9 mouse cellular contexts compared by ENCODE assay signal in genomic region chr2:3727225-3727930, GRCm38 (mm10).
DNase-seq lines count a peak whose midpoint lies in the region; ATAC-seq lines count a peak whose summit lies in the region.
"Had no signal": no experiment of that assay in that cellular context is flagged by ENCODE, and none has a peak within 500 bp of the region (broad histone marks: within the 10 kb centered on the region; RNA-seq: fewer than 3 reads in every experiment).

No protein-coding gene starts in this region.

- H3K36me3 ChIP-seq in heart, embryonic 16.5 days (ENCODE audit: control insufficient read depth, insufficient read depth) = no peaks in the 10 kb centered on the region
- H3K36me3 ChIP-seq in liver, embryonic 16.5 days (ENCODE audit: control insufficient read depth, insufficient read depth) = no peaks in the 10 kb centered on the region

- intact Hi-C loops in heart, postnatal 14 days (cut with DNase I) = no loop called here

- no peak for ATAC-seq in heart, embryonic 16.5 days (replicated peaks; ENCODE audit: extremely low read depth, insufficient read depth, low FRiP score)
- peak; percentile 29 for ATAC-seq in activated CD4-positive, CD25-positive, alpha-beta regulatory T cell, adult 4 months
- 0 out of 2 replicates have a peak, but pooled peaks have one; percentile 33 for ATAC-seq in liver, embryonic 16.5 days (ENCODE audit: low read depth)

- DNase-seq in heart, postnatal 14 days = no peak
- peak; percentile 88 for DNase-seq in 416B (ENCODE audit: low read depth)
- DNase-seq in urinary bladder, postnatal 14 days (ENCODE audit: low spot score) = no peak
- no peak for DNase-seq in ovary, postnatal 10 days (ENCODE audit: low spot score)
- DNase-seq in heart, adult 18-20 months = no peak
- DNase-seq: right cerebral cortex, postnatal 14 days had no signal

- H3K4me1 ChIP-seq in heart, embryonic 16.5 days (ENCODE audit: control insufficient read depth, insufficient read depth, low read length) = peaks cover 44% of the 10 kb centered on the region
- H3K4me1 ChIP-seq in liver, embryonic 16.5 days (ENCODE audit: control insufficient read depth, low read depth, low read length) = peaks cover 17% of the 10 kb centered on the region

- no peaks in the 10 kb centered on the region for H3K27me3 ChIP-seq in heart, embryonic 16.5 days (ENCODE audit: control insufficient read depth, insufficient read depth, low read length)
- no peaks in the 10 kb centered on the region for H3K27me3 ChIP-seq in liver, embryonic 16.5 days (ENCODE audit: control insufficient read depth, insufficient read depth, low read depth, low read length)

- no peak overlapping the region for H3K9ac ChIP-seq in heart, embryonic 16.5 days (ENCODE audit: low read length)
- no peak overlapping the region for H3K9ac ChIP-seq in liver, embryonic 16.5 days (ENCODE audit: low read depth, low read length)

- peak overlapping the region; percentile 22; the same call in 1 of the 2 replicates for H3K4me2 ChIP-seq in heart, embryonic 16.5 days (ENCODE audit: low read depth, low read length)
- H3K4me2 ChIP-seq in liver, embryonic 16.5 days (ENCODE audit: low read depth, low read length) = no peak overlapping the region

- no peaks in the 10 kb centered on the region for H3K9me3 ChIP-seq in heart, embryonic 16.5 days (replicated peaks; ENCODE audit: control insufficient read depth, low read length)
- H3K9me3 ChIP-seq in liver, embryonic 16.5 days (replicated peaks; ENCODE audit: control insufficient read depth, low read length) = no peaks in the 10 kb centered on the region

- H3K27ac ChIP-seq in heart, embryonic 16.5 days (ENCODE audit: low read length) = peak overlapping the region; percentile 51; the same call in 1 of the 2 replicates
- H3K27ac ChIP-seq in liver, embryonic 16.5 days (ENCODE audit: low read length) = no peak overlapping the region

- WGBS in heart, embryonic 16.5 days = 48% methylated on average over 5 of the region's 5 CpGs
- WGBS in liver, embryonic 16.5 days (ENCODE audit: insufficient replicate concordance) = 19% methylated on average over 5 of the region's 5 CpGs

- H3K4me3 ChIP-seq in heart, embryonic 16.5 days (ENCODE audit: low read length) = no peak overlapping the region
- no peak overlapping the region for H3K4me3 ChIP-seq in liver, embryonic 16.5 days (ENCODE audit: low read depth, low read length)
